Comparison of ENCODE assay signal across 10 mouse cellular contexts in genomic region chr7:136082253-136082867, GRCm38 (mm10).
DNase-seq lines count a peak whose midpoint lies in the region; ATAC-seq and TF ChIP-seq lines count a peak whose summit lies in the region.
"Had no signal": no experiment of that assay in that cellular context is flagged by ENCODE, and none has a peak within 500 bp of the region (broad histone marks: within the 10 kb centered on the region; RNA-seq: fewer than 3 reads in every experiment).

No protein-coding gene starts in this region.

- DNase-seq in cerebellum, adult 2 months = peak; percentile 21 to 32
- DNase-seq in cerebellum, adult 8-10 months = no peak
- peak; percentile 75 for DNase-seq in brain, embryonic 14.5 days (ENCODE audit: low read depth)
- no peak for DNase-seq in hindbrain, embryonic 10.5 days (ENCODE audit: low spot score)
- peak; percentile 31 for DNase-seq in limb, embryonic 10.5 days (ENCODE audit: low spot score)
- no peak for DNase-seq in spleen, postnatal 4 days (ENCODE audit: low spot score in 2 of 2)
- DNase-seq in spleen, adult 12 weeks (ENCODE audit: low spot score) = no peak
- DNase-seq: lung, adult 2 months had no signal

- H3K9ac ChIP-seq in intestine, embryonic 15.5 days = no peak overlapping the region

- no peak overlapping the region for H3K4me2 ChIP-seq in intestine, embryonic 15.5 days (replicated peaks)

- ATAC-seq in intestine, embryonic 15.5 days = no peak

- peaks cover 2% of the 10 kb centered on the region; the same call in 1 of the 2 replicates for H3K27me3 ChIP-seq in cerebellum, adult 2 months (ENCODE audit: control insufficient read depth, insufficient read depth, low read length)
- no peaks in the 10 kb centered on the region; the same call in 1 of the 2 replicates for H3K27me3 ChIP-seq in hindbrain, embryonic 10.5 days (ENCODE audit: insufficient read depth, poor library complexity, severe bottlenecking)
- H3K27me3 ChIP-seq in limb, embryonic 10.5 days (ENCODE audit: low read depth, poor library complexity, severe bottlenecking) = peaks cover 35% of the 10 kb centered on the region
- no peaks in the 10 kb centered on the region; the same call in 1 of the 2 replicates for H3K27me3 ChIP-seq in intestine, embryonic 15.5 days (replicated peaks)

- H3K4me1 ChIP-seq in cerebellum, adult 2 months (ENCODE audit: control insufficient read depth, insufficient read depth, low read length) = peaks cover 4% of the 10 kb centered on the region; the same call in 1 of the 2 replicates
- H3K4me1 ChIP-seq in hindbrain, embryonic 10.5 days (replicated peaks) = peaks cover 41% of the 10 kb centered on the region
- H3K4me1 ChIP-seq in limb, embryonic 10.5 days = peaks cover 42% of the 10 kb centered on the region
- H3K4me1 ChIP-seq in intestine, embryonic 15.5 days (replicated peaks) = 0 out of 2 replicates have a peak, but pooled peaks cover 2% of the 10 kb centered on the region

- no peak for TF ChIP-seq CTCF in cerebellum, adult 2 months (IDR thresholded peaks at IDR 0.05; ENCODE audit: borderline replicate concordance, insufficient read depth, low read depth, low read length)
- TF ChIP-seq CTCF in brain, embryonic 14.5 days (IDR thresholded peaks at IDR 0.05; ENCODE audit: borderline replicate concordance, extremely low read depth, insufficient read depth, insufficient read length) = no peak

- H3K4me3 ChIP-seq in cerebellum, adult 2 months (replicated peaks; ENCODE audit: insufficient read depth, low read depth, low read length) = no peak overlapping the region
- no peak overlapping the region for H3K4me3 ChIP-seq in hindbrain, embryonic 10.5 days
- no peak overlapping the region for H3K4me3 ChIP-seq in limb, embryonic 10.5 days
- H3K4me3 ChIP-seq in intestine, embryonic 15.5 days (replicated peaks) = no peak overlapping the region

- H3K36me3 ChIP-seq in hindbrain, embryonic 10.5 days = no peaks in the 10 kb centered on the region
- no peaks in the 10 kb centered on the region for H3K36me3 ChIP-seq in limb, embryonic 10.5 days
- H3K36me3 ChIP-seq in intestine, embryonic 15.5 days = no peaks in the 10 kb centered on the region

- H3K27ac ChIP-seq in cerebellum, adult 2 months (ENCODE audit: insufficient read depth, low read length) = no peak overlapping the region
- H3K27ac ChIP-seq in hindbrain, embryonic 10.5 days = peak overlapping the region; percentile 80
- H3K27ac ChIP-seq in limb, embryonic 10.5 days = peak overlapping the region; percentile 75
- no peak overlapping the region for H3K27ac ChIP-seq in intestine, embryonic 15.5 days
- H3K27ac ChIP-seq: kidney, postnatal 0 days had no signal

- WGBS in cerebellum, adult 2 months = 11% methylated on average over 4 of the region's 4 CpGs
- 90% methylated on average over 4 of the region's 4 CpGs for WGBS in hindbrain, embryonic 10.5 days
- 78% methylated on average over 4 of the region's 4 CpGs for WGBS in limb, embryonic 10.5 days
- whole genome bisulfite sequencing in intestine, embryonic 15.5 days = 85% methylated on average over 4 of the region's 4 CpGs

- H3K9me3 ChIP-seq in hindbrain, embryonic 10.5 days = no peaks in the 10 kb centered on the region
- no peaks in the 10 kb centered on the region for H3K9me3 ChIP-seq in limb, embryonic 10.5 days (replicated peaks)
- H3K9me3 ChIP-seq in intestine, embryonic 15.5 days = no peaks in the 10 kb centered on the region

- no peak for TF ChIP-seq POLR2A in cerebellum, adult 2 months (IDR thresholded peaks at IDR 0.05; ENCODE audit: borderline replicate concordance, insufficient read depth, low read length)
- TF ChIP-seq POLR2A in brain, embryonic 14.5 days (IDR thresholded peaks at IDR 0.05; ENCODE audit: borderline replicate concordance, extremely low read depth, insufficient read depth, insufficient read length, poor library complexity, severe bottlenecking) = no peak

Comparison
In these comparisons a context has a peak if more than half of its experiments do, and no peak if none do; other contexts are left out.
1. DNase-seq: peak in cerebellum, adult 2 months (2 of 2), brain, embryonic 14.5 days (single experiment) and limb, embryonic 10.5 days (single experiment); none in cerebellum, adult 8-10 months (single experiment), hindbrain, embryonic 10.5 days (single experiment), spleen, postnatal 4 days (0 of 2) and spleen, adult 12 weeks (single experiment).
2. H3K27ac ChIP-seq: peak in hindbrain, embryonic 10.5 days (single experiment) and limb, embryonic 10.5 days (single experiment); none in cerebellum, adult 2 months (single experiment) and intestine, embryonic 15.5 days (single experiment).